Mouse (Mus musculus) activated CD4-positive, CD25-positive, alpha-beta regulatory T cell, adult 4 months (primary cell): ENCODE measurements around the gene Il24. TPM values are rescaled to one million over a fixed set of nuclear protein-coding genes. Genes with fewer than 3 reads are reported as not detected.

Experiments
- ATAC-seq: one replicate; pipeline ENCODE4 v1.8.0; 2017
- polyA plus RNA-seq, 2 experiments: library from polyadenylated mRNA; unstranded; fragments of 100-300 nt; shearing (Covaris generic); gene quantifications; one replicate each; pipeline ENCODE4 v1.2.1; 2017

Gene Il24
- not detected for polyA plus RNA-seq

DNA sequence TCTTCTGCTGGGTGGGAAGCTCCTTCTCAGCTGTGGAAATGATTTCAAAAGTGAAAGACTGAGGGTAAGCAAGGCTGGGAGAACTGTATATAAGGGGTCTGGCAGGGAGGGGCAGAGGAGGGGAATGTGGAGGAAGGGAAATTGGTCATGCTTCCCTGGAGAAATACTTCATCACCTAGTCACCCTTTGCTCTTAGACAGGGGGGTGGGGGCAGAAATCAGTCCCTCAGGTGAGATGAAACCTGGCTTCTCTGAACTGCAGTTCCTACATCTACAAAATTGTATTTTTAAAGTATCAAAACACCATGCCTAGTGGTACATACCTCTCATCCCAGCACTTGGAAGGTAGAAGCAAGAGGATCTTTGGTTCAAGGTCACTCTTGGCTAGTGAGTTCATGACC, at the start of gene Il24:
Gene Il24 (minus strand): TSS at position 101 of the 400 bp plus-strand sequence.
- ATAC-seq = no peak

DNA sequence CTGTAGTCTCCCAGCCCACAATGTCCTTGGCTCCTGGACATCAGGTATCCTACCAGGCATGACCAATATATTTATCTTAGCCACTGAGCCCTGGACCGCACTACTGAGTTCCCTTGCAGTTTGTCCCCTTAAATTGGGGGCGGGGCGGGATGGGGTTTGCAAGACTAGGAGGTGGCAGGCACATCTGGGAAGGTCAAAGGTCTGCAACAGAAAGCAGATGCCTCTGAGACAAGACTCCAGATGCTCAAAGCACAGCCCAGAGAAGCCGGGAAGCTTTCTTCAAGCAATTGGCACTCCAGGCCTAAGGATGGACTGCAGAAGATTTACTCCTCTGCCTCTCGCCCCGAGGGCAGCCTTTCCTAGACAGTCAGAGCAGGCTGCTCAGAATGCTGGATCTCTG, 49.1 kb upstream of the Il24 start:
- no peak for ATAC-seq

DNA sequence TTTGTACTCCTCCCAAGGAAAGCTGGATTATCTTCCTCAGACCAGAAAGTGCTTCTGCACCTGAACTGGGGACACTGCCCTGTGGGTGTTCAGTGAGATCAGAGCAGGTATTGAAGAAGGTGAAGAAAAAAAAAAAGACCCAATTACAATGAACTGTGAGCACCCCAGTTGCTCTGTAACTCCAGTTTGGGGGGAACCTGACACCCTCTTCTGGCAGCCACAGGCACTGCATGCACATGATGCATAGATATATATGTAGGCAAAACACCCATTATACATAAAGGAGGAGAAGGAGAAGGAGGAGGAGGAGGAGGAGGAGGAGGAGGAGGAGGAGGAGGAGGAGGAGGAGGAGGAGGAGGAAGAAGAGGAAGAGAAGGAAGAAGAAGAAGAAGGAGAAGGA, 39.2 kb upstream of the Il24 start:
- ATAC-seq = no peak

GRCm38 (mm10) chr1:130918323-130918980, 31.2 kb upstream of the Il24 start:
- no peak for ATAC-seq

DNA sequence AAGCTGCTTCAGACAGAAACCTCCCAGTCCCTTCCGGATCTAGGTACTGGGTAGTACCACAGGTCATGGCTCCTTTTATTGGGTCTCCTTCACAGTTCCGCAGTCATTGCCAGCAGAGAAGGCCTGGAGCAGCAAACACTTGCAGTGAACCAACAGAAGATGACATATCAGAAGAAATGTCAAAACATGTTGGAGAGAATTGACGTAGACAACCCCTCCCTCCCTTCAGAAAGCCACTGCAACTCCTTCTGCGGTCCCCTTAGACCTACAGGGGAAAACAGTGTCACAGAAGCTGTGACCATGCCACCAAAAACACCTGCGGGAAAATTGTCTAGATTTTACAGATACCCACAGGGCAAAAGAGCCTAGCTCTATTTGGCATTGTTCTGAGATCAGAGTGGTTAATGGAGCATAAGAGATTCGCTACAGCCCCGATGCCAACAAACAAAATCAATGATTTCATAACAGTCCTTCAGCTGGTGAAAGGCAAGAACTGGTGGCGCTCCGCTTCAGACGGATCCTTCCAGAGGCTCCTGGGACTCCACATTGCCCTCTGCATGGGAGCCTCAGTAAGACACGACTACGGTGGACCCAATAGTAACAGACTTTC, 24.3 kb upstream of the Il24 start, which contains the start of gene Il20:
Gene Il20 (minus strand): TSS at position 51 of the 610 bp plus-strand sequence.
- no peak for ATAC-seq

GRCm38 (mm10) chr1:130902505-130902904, 15.3 kb upstream of the Il24 start:
- ATAC-seq = no peak

- ATAC-seq = no peak
Measured at GRCm38 (mm10) chr1:130894468-130894867, 7.2 kb upstream of the Il24 start.

GRCm38 (mm10) chr1:130893329-130894040, 6.2 kb upstream of the Il24 start:
- ATAC-seq = no peak

DNA sequence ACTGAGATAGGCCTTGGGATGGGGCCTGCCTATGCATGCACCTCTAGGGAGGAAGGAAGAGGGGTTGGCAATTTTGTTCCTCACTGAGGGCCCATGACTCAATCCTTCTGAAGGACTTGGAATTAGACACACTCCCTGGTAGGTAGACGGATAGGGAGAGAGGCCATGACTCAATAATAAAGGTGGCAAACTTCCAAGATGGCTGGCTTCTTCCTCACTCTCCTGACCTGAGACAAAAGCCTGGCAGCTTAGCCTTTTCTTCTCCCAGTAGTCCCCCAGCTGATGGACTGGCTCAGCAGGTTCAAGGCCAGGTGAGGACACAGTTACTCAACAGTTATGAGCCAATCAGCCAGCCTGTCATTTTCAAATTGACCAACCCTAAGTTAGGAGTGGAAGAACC, 5.2 kb upstream of the Il24 start:
- ATAC-seq = no peak

GRCm38 (mm10) chr1:130883146-130883545, 4.1 kb downstream of the Il24 start:
- no peak for ATAC-seq

DNA sequence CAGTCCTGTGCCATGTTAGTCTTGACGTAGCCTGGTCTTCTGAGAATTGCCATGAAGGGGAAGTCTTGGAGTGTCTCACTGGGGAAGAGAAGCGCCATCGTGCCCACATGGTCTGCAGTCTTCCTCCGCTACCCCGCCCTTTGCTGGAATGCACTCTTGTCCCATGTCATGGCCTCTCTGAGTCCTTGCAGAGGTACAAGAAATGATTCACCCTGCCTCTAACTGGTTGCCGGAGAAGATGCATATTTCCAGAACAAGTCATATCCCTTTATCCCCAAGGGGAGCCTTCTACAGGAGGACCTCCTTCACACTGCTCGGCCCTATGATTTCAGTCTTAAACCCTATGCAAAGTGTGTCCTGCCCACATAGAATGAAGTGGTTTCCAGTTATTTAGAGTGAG, 7.3 kb downstream of the Il24 start:
- no peak for ATAC-seq

DNA sequence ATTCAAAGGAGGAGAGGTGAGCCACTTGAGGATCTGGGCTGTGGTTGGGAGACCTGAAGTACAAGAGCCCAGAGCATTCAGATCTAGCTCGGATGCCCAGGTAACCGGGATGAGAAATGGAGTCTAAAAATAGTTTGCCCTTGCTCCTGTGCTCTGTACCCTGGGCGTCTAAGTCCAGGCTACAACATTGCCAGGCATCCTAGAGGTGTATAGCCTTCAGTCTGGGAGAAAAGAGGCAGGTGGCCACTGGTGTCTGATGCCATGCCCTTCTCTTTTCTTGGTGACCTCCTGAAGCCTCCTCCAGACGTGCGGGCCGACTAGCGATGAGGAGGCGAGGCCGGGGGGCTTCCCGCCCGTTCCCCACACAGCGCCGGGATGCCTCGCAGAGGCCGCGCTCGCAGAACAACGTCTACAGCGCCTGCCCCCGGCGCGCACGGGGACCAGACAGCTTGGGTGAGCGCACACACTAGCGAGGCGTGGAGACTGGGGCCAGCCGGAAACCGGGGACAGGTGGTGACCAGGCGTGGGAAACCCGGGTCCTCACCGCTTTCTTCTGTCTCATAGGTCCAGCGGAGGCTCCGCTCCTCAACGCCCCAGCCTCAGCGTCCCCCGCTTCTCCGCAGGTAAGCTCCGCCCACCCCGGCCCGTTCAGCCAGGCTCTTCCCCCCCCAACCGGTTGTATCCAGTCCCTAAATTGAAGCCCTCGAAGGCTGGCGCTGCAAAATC, 9.2 kb downstream of the Il24 start:
- peak; percentile 50 for ATAC-seq

DNA sequence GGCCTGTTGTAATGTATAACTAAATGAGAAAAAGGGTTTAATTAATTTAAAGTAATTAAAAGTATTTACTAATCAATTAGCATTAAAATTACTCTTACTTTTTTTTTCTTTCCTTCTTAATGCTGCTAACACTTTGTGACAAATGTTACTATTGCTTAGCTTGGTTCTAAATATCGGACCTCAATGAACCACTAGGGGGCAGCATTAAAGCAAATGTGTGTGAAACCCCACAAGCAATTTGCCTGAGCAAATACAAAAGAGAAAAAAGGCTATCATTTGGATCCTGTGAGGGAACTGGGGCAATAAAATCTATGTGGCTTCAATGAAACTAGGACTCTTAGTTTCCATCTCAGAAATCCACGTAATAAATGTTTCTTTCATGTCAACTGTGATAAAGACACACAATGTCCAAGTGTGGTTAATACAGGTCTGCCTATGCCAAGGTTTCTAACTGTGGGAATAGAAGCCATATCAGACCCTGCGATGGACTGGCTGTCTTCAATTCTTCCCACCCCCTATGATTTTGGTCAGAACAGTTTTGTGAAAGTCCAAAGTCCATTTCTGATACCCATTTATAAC, 10.2 kb downstream of the Il24 start:
- no peak for ATAC-seq

DNA sequence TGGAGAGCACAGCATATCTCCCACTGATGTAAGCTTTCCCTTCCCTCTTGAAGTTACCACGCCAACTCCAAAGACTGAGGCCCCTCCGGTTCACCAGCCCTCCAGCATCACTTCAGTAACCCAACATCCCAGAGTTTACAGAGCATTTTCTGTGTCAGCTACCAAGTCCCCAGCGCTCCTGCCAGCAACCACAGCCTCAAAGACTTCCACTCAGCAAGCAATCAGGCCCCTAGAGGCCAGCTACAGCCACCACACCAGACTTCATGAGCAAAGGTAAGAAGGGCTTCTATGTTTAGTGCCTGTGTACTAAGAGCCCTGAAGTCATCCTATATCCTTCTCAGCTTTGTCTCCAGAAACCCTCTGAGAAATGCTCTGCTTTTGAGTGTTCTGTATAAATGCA, 11.3 kb downstream of the Il24 start:
- ATAC-seq = no peak

GRCm38 (mm10) chr1:130875139-130875538, 12.1 kb downstream of the Il24 start:
- peak; percentile 50 for ATAC-seq

- ATAC-seq = no peak
Measured at GRCm38 (mm10) chr1:130872912-130873311, 14.3 kb downstream of the Il24 start.

DNA sequence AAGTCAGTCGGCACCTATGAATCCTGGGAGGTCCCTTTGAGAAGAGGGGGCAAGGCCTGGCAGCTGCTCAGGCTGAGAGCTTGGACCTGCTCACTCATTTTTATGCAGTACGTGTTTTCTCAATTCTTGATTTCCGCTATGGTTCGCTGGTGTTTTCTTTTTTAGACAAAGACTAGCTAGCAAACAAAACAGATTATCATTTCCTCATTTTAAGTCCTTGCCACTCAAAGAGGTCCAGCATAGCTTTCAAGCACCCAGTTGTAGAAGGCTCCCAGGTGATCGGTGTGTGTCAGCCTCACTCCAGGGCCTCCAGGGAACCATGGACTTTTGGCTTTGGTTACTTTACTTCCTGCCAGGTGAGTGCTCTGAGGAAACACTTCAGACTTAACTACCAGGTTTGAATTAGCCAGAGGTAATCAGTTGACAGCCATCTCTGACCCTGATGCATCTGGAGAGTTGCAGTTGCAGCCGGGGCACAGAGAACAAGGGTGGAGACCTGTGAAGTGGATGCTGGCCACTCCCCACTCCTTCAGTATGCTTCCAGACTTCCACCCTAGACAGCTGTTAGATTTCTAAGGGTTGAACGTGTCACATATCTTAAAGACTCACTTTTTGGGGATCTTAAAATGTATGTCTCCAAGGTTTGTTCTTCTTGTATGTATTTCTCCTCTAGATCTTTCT, 21.6 kb downstream of the Il24 start, which contains the start of gene Fcmr:
Gene Fcmr (plus strand): TSS at position 129 of the 681 bp plus-strand sequence.
- ATAC-seq = no peak

GRCm38 (mm10) chr1:130864741-130865140, 22.5 kb downstream of the Il24 start:
- ATAC-seq = no peak

DNA sequence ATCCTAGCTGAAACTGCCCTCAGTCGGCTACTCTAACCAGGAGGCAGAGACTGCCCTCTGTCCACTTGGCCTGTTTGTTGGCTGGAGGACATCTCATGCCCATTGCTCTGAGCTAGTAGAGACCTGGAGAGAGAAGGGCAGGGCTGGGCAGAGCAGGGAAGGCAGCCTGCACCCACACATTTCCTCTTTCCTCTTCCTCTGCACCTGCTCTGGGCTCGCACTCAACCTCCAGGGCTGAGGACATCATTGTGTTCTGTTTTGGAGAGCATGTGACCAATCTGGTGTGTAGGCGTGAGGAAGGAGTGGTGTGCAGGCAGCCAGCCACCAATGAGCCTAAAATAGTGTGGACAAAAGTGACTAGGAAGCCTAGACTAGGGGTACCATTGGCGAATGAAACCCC, 23.0 kb downstream of the Il24 start:
- peak; percentile 96 for ATAC-seq

DNA sequence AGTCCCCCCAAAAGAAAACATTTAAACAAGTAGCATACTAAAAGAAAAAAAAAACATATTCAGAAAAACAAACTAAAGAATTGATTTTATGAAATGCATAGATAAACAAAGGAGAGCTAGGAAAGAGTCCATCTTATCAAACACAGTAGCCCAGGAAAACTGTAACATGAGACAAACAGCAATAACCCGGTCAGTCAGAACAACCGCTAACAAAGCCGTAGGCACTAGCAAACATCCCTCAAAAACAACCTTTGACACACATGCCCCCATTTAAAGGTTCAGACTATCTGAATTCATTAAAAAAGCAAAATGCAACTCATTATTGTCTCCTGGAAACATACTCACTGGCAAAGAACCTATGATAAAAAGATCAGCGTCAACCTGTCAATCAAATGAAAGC, 29.8 kb downstream of the Il24 start:
- ATAC-seq = no peak

DNA sequence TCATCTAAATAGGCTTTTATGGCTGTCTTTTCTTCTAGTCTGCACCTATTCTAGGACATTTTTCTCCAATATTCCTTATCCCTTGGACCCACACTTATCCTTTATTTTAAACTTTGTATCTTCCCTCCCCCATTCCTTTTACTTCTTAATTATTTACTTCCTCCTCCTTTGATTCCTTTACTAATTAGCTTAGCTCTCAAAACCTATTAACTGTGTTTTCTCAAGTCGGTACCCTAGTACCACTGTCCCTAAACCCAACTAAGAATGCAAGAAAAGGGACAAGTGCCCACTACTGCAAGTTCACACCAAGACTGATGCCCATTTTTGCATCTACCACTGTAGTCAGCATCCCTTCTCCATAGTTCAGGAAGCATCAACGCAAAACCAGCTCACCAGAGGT, 31.5 kb downstream of the Il24 start:
- no peak for ATAC-seq

DNA sequence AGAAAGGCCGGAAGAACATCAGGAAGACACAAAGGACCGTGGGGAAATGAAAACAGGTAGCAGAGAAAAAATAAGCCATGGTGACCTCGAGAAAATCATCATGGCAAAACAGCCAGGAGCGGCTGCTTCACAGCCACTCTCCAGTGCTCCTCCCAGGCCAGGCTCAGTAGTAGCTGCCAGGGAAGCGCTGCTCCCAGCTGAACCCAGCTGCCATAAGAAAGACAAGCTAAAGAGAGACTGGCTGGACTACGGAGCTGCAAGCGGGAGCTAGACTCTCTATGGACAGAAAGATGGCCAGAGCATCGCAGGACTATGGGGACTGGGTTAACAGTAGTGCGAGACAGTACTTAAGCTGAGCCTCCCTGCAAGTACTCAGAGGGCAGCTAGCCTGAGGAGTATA, 32.4 kb downstream of the Il24 start:
- ATAC-seq = no peak
